Mouse (Mus musculus) lung, adult 2 months (tissue): ENCODE measurements at regions not wholly inside any gene's neighbourhood (a gene's known extent, or its start where the extent isn't known, plus 50 kb on each side); places are given as distances from the start of the nearest gene placed in this dataset.

ENCODE experiments used
- CTCF ChIP-seq: fragments of 200-500 bp; IDR thresholded peaks from 2 replicates; pipeline ENCODE4 v1.5.1; 2011; ENCODE audit warnings: mild to moderate bottlenecking, low read length, control low read depth; ENCODE audit not compliant: insufficient read depth
- POLR2A ChIP-seq: fragments of 200-500 bp; IDR thresholded peaks from 2 replicates; pipeline ENCODE4 v1.6.1; 2011; ENCODE audit warnings: low read depth, mild to moderate bottlenecking, control low read depth, low read length, borderline replicate concordance; ENCODE audit errors: extremely low read depth

DNA sequence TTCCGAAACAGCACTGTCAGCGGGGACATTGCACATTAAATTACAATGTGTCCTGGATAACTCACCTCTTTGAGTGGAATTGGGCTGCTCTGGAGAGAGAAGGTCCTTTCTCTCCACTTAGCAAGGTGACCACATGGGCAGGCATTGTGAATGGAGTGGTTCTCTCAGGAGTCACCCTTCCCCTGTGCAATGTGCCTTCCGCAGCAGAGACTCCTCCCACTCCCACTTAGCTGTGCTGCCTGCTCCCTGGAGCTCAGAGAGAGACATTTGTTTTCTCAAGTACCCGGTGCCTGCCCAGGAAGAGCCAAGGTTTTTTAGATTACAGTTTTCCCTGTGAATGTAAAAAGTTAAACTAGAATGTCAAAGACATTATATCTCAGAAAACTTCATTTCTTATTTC, 198.8 kb downstream of the Sec16b start:
- TF ChIP-seq CTCF (no peak), POLR2A (no peak)
